Mouse (Mus musculus) midbrain, embryonic 15.5 days (tissue): ENCODE results near the gene Deup1. TPM values are rescaled to one million over a fixed set of nuclear protein-coding genes. Genes with fewer than 3 reads are reported as not detected.
A peak's percentile ranks its signal among the peaks of the same experiment; 100 is the strongest.
"Not testable (repeated sequence)": the region's sequence is repeated elsewhere in the genome, so short reads cannot be mapped to it uniquely, and the experiment has no call there.

ENCODE experiments used
- ATAC-seq: fragments of 200-750 bp; cut with Nextera tagmentation; replicated peaks from 2 replicates; pipeline ENCODE4 v1.8.0; 2017; ENCODE audit warnings: moderate TSS enrichment
- H3K27ac ChIP-seq: fragments of 300-500 bp; sonication (generic); 2 replicates; pipeline ENCODE4 v1.5.1; 2015; ENCODE audit warnings: mild to moderate bottlenecking, inconsistent platforms
- H3K27me3 ChIP-seq: fragments of 300-500 bp; sonication (generic); replicated peaks from 2 replicates; pipeline ENCODE4 v1.6.1; 2015; ENCODE audit warnings: inconsistent platforms
- H3K36me3 ChIP-seq: fragments of 300-500 bp; sonication (generic); replicated peaks from 2 replicates; pipeline ENCODE4 v1.6.1; 2015; ENCODE audit warnings: inconsistent platforms
- H3K4me1 ChIP-seq: fragments of 300-500 bp; sonication (generic); 2 replicates; pipeline ENCODE4 v1.6.1; 2015; ENCODE audit warnings: inconsistent platforms
- H3K4me2 ChIP-seq: fragments of 300-500 bp; sonication (generic); 2 replicates; pipeline ENCODE4 v1.6.1; 2015; ENCODE audit warnings: inconsistent platforms, mild to moderate bottlenecking, moderate library complexity
- H3K4me3 ChIP-seq: fragments of 300-500 bp; sonication (generic); 2 replicates; pipeline ENCODE4 v1.5.1; 2015; ENCODE audit warnings: mild to moderate bottlenecking, inconsistent platforms
- H3K9ac ChIP-seq: fragments of 300-500 bp; sonication (generic); 2 replicates; pipeline ENCODE4 v1.6.1; 2015; ENCODE audit warnings: mild to moderate bottlenecking, inconsistent platforms
- H3K9me3 ChIP-seq: fragments of 300-500 bp; sonication (generic); 2 replicates; pipeline ENCODE4 v1.6.1; 2016; ENCODE audit warnings: inconsistent platforms
- WGBS: fragments of 180-500 bp; shearing (Covaris S2); methylation state at CpG from one replicate; pipeline ENCODE4 v1.1.7; 2015; ENCODE audit warnings: mixed read lengths; 5-methylcytosine and 5-hydroxymethylcytosine counted together
- polyA plus RNA-seq: library from polyadenylated mRNA; unstranded; fragments of >200 nt; fragmentation: Nextera tagmentation; extraction: Ambion mirVana; gene quantifications from 2 replicates; pipeline ENCODE4 v1.2.1, GENCODE M21; 2015

Deup1 gene
- polyA plus RNA-seq, 1 experiment from 2014 or later: 2.5 TPM

DNA sequence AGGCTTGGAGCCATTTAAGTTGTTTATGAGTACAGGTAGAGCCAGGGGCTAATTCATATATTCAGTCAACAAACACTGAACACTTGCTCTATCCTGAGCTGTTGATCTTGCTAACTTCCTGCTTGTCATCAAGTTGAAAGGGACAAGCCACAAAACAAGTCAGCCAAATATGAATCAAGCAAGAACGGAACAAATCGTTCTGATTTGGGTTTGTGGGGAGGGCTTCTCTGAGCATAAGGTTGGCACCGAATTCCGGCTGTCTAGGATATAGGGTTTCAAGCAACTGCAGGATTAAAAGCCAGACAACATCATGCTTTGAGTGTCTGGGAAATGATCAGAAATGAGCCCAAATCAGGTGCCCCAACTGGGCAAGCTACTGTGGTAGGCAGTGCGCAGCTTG, 45.7 kb downstream of the Deup1 start:
- Histone ChIP-seq H3K27ac (no peak overlapping the region), H3K4me3 (no peak overlapping the region), H3K27me3 (no peaks in the 10 kb centered on the region), H3K4me2 (no peak overlapping the region), H3K9me3 (no peaks in the 10 kb centered on the region), H3K4me1 (no peaks in the 10 kb centered on the region), H3K36me3 (no peaks in the 10 kb centered on the region), H3K9ac (no peak overlapping the region)
- no peak for ATAC-seq
- WGBS: 97% methylated on average over 5 of the region's 5 CpGs

DNA sequence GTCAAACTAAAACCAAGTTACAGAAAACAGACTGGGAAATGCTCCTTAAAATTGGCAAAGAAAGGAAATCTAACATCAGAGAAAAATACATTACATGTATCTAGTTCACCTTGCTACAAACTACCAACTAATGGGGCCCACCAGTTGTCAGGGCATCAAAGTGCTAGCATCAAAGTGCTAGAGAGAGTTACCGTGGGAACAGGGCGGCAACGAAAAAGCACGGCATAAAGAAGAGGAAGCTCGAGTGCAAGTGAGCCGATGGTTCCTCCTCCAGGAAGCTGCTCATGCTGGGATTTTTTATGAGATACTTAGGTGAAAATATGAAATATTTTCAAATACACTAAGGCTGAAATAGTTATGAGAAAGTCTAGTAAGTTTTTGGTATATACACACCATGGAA, 47.6 kb downstream of the Deup1 start:
- Histone ChIP-seq H3K4me1 (no peaks in the 10 kb centered on the region), H3K4me2 (no peak overlapping the region), H3K9me3 (no peaks in the 10 kb centered on the region), H3K27me3 (no peaks in the 10 kb centered on the region), H3K4me3 (no peak overlapping the region), H3K27ac (no peak overlapping the region), H3K9ac (no peak overlapping the region), H3K36me3 (no peaks in the 10 kb centered on the region)
- 40% methylated on average over 6 of the region's 6 CpGs for WGBS
- no peak for ATAC-seq

DNA sequence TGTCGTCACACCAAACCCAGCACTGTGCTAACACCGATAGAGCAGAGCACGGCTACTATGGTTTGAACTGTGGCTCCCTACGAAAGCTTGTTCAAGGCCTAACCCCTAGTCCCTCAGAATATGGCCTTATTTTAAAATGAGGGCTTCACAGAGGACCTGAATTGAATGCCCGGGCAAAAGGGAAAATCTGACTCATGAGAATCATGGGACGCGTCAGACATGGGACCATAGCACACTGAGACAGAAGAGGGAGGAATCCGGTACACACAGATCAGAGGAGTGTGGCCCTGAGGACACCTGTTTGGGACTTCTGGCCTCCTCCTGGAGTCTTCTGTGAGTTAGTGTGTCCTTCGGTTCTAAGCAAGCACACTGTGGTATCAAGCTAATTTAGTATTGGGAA, 48.8 kb downstream of the Deup1 start:
- Histone ChIP-seq H3K4me2 (no peak overlapping the region), H3K9ac (no peak overlapping the region), H3K27ac (no peak overlapping the region), H3K36me3 (no peaks in the 10 kb centered on the region), H3K4me3 (no peak overlapping the region), H3K27me3 (no peaks in the 10 kb centered on the region), H3K9me3 (no peaks in the 10 kb centered on the region), H3K4me1 (no peaks in the 10 kb centered on the region)
- no peak for ATAC-seq
- WGBS: 96% methylated on average over 9 of the region's 9 CpGs

DNA sequence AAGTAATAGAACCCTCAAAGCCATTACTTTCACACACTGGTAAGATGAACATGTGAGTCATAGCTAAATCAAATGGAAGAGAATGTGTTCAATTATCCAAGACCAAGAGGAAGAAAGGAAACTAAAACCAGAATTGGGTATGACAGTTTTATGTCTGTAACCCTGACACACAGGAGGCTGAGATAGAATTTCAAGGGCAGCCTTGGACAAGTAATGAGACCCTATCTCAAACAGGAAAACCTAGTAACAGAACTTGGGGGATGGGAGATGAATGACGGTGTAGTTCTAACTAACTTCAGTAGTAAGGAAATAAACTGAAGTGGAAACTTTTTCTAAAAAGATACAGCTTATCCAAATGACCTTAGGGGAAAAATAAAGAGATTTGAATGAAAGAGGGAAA, 49.3 kb downstream of the Deup1 start:
- no peak for ATAC-seq
- H3K4me3 ChIP-seq: no peak overlapping the region
- no peaks in the 10 kb centered on the region for H3K4me1 ChIP-seq
- no peaks in the 10 kb centered on the region for H3K9me3 ChIP-seq
- H3K36me3 ChIP-seq: no peaks in the 10 kb centered on the region
- 98% methylated on average over 1 of the region's 1 CpGs for WGBS
- no peaks in the 10 kb centered on the region for H3K27me3 ChIP-seq
- H3K27ac ChIP-seq: no peak overlapping the region
- H3K9ac ChIP-seq: no peak overlapping the region
- no peak overlapping the region for H3K4me2 ChIP-seq

DNA sequence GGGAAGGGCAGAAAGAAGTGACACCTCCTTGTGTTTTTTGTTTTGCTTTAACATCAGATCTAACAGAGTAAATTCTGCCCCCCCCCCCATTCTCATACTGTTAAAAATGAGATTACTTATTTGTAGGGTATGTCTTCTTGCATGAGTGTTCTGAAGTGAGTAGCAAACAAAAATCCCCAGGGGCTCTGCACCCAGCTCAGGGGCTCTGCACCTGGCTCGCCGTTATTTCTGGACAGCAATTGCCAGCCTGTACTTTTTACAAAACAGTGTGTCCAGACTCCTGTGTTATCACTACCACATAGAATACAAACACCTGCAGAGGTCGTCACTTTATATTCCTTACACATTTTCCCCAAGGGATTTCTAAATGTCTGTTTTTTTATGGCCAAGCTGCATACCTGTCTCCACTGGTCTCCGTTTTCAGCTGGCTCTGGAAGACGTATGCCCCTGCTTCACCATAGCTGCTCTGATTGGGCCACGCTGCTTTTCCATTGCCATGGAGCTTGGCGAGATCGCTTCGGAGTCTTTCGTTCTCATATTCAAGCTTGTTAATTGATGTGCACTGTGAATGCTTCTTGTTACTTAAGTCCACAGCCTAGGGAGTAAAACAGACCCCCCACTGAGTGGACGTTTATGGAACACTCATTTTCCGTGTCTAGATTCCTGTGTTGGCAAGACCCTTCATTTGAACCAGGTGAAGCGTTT, 52.8 kb downstream of the Deup1 start:
- H3K4me2 ChIP-seq: no peak overlapping the region
- H3K9ac ChIP-seq: no peak overlapping the region
- H3K27ac ChIP-seq: no peak overlapping the region
- no peak for ATAC-seq
- H3K9me3 ChIP-seq: no peaks in the 10 kb centered on the region
- no peaks in the 10 kb centered on the region for H3K4me1 ChIP-seq
- 80% methylated on average over 13 of the region's 13 CpGs for WGBS
- H3K27me3 ChIP-seq: no peaks in the 10 kb centered on the region
- H3K36me3 ChIP-seq: no peaks in the 10 kb centered on the region
- no peak overlapping the region for H3K4me3 ChIP-seq

DNA sequence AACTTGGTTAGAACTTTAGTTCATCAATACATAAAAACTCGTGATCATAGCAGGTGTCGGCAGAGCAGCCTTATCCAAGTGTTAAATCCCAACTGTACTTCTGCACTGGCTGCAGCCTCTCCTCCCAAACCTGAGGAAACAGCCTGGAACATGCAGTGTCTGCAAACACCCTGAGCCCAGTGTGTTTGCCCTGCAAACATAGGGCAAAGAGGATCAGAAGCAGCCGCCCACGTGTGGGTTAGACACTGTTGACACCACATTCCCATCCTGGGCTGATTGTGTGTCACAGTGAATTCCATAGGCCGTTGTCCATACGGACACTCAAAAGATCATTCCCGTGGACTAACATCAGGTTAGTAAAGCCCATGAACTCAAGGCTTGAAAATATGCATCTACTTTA, 65.4 kb downstream of the Deup1 start:
- no peak for ATAC-seq
- WGBS: 88% methylated on average over 7 of the region's 7 CpGs

DNA sequence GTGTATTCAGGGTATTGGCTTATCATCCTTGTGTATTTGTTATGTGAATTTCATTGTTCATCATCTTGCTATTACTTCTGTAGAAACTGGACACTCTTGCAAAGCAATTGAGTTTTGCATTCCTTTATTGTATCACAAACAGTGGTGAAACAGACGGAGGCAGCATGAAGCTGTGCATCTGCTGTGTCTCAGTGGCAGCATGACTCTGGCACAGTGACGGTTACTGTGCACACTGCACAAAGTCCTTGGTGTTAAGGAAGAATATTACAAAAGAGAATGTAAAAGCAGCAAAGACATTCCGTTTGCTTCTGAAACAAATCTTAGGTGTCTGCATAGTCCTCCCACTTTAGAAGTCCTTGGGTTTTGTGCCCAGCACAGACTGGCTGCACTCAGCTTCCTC, 67.3 kb downstream of the Deup1 start:
- Histone ChIP-seq H3K4me1 (0 out of 2 replicates have a peak, but pooled peaks cover 3% of the 10 kb centered on the region), H3K4me3 (no peak overlapping the region), H3K9ac (no peak overlapping the region), H3K9me3 (no peaks in the 10 kb centered on the region), H3K36me3 (no peaks in the 10 kb centered on the region), H3K27me3 (no peaks in the 10 kb centered on the region), H3K27ac (no peak overlapping the region), H3K4me2 (no peak overlapping the region)
- ATAC-seq: no peak
- 76% methylated on average over 3 of the region's 3 CpGs for WGBS

More for the DNA sequence above, 65.4 kb downstream of the Deup1 start:
- Histone ChIP-seq H3K36me3 (no peaks in the 10 kb centered on the region), H3K4me2 (no peak overlapping the region), H3K4me3 (no peak overlapping the region), H3K9me3 (no peaks in the 10 kb centered on the region), H3K27me3 (no peaks in the 10 kb centered on the region), H3K9ac (no peak overlapping the region), H3K27ac (no peak overlapping the region), H3K4me1 (0 out of 2 replicates have a peak, but pooled peaks cover 3% of the 10 kb centered on the region)

DNA sequence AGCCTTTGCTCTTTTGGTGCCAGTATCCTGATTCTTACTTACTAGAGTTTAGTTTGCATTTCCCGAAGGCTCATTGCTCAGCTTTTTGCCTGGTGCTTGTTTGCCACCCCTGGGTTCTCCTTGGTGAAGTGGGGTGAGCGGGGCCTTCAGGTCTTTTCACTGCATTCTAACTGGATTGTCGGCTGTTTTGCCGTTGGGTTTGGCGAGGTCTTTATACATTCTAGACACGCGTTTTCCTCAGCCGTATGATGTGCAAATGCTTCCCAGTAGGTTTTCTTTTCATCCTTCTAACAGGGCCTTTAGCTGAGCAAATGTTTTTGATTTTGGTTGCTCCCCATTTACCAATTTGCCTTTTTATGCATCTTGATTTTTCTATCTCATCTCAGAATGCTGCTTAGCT, 74.4 kb downstream of the Deup1 start:
- no peak for ATAC-seq
- 46% methylated on average over 8 of the region's 8 CpGs for WGBS

DNA sequence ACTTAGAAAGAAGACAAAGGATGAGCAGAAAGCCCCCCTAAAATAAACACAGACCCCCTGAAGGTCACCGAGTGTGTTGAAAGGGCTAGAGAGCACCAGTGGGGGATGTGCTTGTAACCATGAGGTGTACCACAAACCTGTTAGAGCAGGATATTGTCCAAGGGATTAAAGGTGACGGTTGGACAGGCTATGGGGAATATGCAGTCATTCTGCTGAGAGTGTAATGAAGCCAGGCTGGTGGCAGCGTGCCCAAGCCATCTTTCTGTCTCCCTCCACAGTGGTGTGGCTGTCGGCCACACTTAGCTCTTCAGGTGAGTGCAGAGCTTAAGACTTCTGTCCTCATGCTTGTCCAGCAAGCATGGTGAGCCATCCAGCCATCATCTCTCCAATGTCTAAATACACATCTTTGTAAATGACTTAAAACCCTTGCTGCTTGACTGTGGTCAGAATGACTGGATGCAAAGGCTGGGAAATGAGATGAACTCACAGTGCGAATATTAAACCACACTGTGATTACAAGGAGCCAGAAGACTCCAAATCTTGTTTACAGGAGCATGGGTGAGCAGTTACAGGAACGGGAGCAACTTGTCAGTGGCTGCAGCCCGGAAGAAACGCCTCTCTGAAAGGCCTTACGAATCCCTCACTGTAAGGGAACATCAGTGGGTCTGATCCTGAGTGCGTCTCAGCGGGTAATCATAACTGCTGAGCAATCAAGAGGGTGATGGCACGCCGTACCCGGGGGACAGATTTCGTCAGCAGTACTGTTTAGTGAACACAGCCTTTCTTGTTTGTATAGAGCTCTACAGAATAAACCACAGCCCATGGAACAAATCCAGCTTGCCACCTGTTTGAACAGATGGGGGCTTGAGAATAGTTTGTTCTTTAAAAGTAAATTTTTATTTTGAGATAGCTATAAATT, 75.5 kb downstream of the Deup1 start:
- Histone ChIP-seq H3K9me3 (no peaks in the 10 kb centered on the region), H3K27me3 (no peaks in the 10 kb centered on the region), H3K36me3 (no peaks in the 10 kb centered on the region), H3K4me3 (no peak overlapping the region), H3K27ac (no peak overlapping the region), H3K4me1 (0 out of 2 replicates have a peak, but pooled peaks cover 3% of the 10 kb centered on the region), H3K9ac (no peak overlapping the region), H3K4me2 (no peak overlapping the region)
- ATAC-seq: no peak; the same call in 1 of the 2 replicates
- 79% methylated on average over 15 of the region's 15 CpGs for WGBS

More for the DNA sequence above, 74.4 kb downstream of the Deup1 start:
- Histone ChIP-seq H3K4me3 (no peak overlapping the region), H3K27ac (0 out of 2 replicates have a peak overlapping the region, but pooled peaks have one; percentile 12), H3K27me3 (no peaks in the 10 kb centered on the region), H3K4me2 (no peak overlapping the region), H3K9me3 (no peaks in the 10 kb centered on the region), H3K9ac (no peak overlapping the region), H3K4me1 (0 out of 2 replicates have a peak, but pooled peaks cover 6% of the 10 kb centered on the region), H3K36me3 (no peaks in the 10 kb centered on the region)

DNA sequence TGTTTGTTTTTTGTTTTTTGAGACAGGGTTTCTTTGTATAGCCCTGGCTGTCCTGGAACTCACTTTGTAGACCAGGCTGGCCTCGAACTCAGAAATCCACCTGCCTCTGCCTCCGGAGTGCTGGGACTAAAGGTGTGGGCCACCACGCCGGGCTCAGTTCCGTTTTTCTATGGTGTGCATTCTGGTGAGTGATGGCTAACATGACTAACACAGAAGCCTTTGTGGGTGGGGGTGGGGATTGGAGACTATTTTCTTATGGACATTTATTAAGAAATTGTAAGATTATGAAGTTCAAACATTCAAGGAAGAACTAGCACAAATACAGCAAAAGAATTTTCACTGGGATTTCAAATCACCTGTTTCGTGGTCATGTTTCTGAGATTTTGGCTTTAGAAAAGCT, 76.7 kb downstream of the Deup1 start:
- H3K27ac ChIP-seq, H3K27me3 ChIP-seq, H3K4me2 ChIP-seq, ATAC-seq, H3K9me3 ChIP-seq, H3K4me3 ChIP-seq, H3K4me1 ChIP-seq, H3K36me3 ChIP-seq, H3K9ac ChIP-seq: not testable (repeated sequence)
- 93% methylated on average over 6 of the region's 6 CpGs for WGBS

DNA sequence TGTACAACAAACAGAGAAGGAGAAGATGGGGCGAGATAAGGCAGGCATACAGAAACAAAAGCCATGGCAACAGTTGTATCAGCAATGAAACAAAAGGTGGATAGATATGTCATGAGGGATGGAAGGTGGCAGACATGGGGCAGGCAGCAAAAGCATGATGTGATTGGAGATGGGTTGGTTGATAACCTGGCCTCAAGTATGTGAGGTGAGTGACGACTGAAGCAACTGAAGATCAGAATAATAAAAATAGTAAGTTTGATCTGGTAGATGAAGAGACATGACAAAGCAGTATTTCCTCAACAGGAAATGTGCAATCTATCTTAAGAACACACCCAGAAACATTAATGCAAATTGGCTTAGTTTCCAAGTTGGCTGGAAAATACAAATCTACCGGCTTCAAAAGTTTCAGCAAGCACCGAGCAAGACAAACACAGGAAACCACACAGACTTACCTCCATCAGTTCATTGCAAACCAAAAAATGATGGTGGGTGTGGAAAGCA, 77.2 kb downstream of the Deup1 start:
- Histone ChIP-seq H3K4me3 (no peak overlapping the region), H3K9ac (no peak overlapping the region), H3K4me1 (0 out of 2 replicates have a peak, but pooled peaks cover 3% of the 10 kb centered on the region), H3K4me2 (no peak overlapping the region), H3K9me3 (no peaks in the 10 kb centered on the region), H3K27me3 (no peaks in the 10 kb centered on the region), H3K27ac (no peak overlapping the region), H3K36me3 (no peaks in the 10 kb centered on the region)
- no peak for ATAC-seq
- 90% methylated on average over 4 of the region's 4 CpGs for WGBS

DNA sequence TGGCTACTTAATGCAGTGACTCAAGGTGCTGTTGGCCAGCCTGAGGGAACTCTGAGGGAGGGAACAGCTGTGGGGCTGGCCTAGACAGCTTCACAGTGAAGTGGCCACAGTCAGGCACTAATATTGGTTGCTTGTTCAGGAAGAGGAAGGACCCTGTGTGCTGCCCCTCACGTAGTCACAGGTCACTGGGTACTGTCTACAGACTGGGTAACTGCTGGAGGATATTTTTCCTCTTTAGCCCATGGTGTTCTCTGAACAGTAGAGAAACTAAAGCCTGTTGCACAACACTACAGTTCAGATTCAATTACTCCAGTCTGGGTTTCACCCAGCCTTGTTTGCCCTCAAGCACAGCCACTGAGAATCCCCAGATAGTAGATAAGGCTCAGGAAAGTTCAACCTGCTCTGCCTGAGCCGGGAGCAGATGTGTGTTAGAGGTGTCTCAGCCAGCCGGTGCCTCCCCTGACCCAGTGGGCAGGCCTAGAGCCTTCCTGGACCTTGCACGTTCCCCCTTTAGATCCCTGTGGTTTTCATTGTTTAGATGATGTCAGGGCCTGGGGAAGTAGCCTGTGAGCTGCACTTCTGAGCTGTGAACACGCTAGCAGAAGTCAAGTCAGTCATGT, 85.9 kb downstream of the Deup1 start:
- 79% methylated on average over 5 of the region's 5 CpGs for WGBS
- Histone ChIP-seq H3K9ac (no peak overlapping the region), H3K27me3 (no peaks in the 10 kb centered on the region), H3K9me3 (no peaks in the 10 kb centered on the region), H3K4me2 (no peak overlapping the region), H3K36me3 (no peaks in the 10 kb centered on the region), H3K4me3 (no peak overlapping the region), H3K27ac (no peak overlapping the region), H3K4me1 (no peaks in the 10 kb centered on the region)
- no peak for ATAC-seq
